Mouse (Mus musculus) central nervous system, embryonic 14 days (tissue): ENCODE results near the gene Ifit1. TPM values are rescaled to one million over a fixed set of nuclear protein-coding genes. Genes with fewer than 3 reads are reported as not detected.

Source experiments
- polyA plus RNA-seq: library from polyadenylated mRNA; depleted of rRNA; stranded (reverse); fragments of >200 nt; gene quantifications from 2 replicates; pipeline ENCODE4 v1.2.3, GENCODE M21; 2012; rRNA removed

The Ifit1 gene
- polyA plus RNA-seq = 2.4 and 3.6 TPM in 2 replicates

DNA sequence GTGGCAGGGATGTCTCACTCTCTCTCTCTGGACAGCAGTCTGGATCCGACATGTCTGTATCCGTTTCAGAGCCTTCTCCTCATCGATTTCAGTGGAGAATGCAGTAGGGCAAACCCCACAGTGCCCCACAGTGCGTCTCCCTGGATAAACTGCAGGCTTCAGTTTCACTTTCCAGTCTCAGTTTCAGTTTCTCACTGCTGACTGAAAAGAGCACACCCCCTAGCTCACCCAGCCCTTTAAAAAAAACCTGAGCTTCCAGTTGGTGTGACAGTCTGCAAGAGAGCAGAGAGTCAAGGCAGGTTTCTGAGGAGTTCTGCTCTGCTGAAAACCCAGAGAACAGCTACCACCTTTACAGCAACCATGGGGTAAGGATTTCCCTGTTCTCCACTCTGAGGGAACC, at the start of gene Ifit1, which contains the start of gene Ifit1bl2:
Gene Ifit1 (plus strand): TSS at position 249 of the 400 bp plus-strand sequence.
Gene Ifit1bl2 (minus strand): TSS at position 121 of the 400 bp plus-strand sequence.

GRCm38 (mm10) chr19:34601888-34602287, 38.8 kb upstream of the Ifit1 start, which contains the start of gene Ifit1bl1:
TSS of gene Ifit1bl1 (minus strand) at chr19:34601956.

GRCm38 (mm10) chr19:34607237-34608051, 33.2 kb upstream of the Ifit1 start, which contains the start of gene Ifit3b:
TSS of gene Ifit3b (plus strand) at chr19:34607970.

Other genes with a start within 250 kb of the Ifit1 start
- 2.4 and 6.5 TPM in 2 replicates for gene Ch25h, start 165.7 kb upstream of the Ifit1 start, polyA plus RNA-seq
- gene Lipa, start 113.4 kb upstream of the Ifit1 start, polyA plus RNA-seq = 16.4 and 22.1 TPM in 2 replicates
- 4.1 and 4.3 TPM in 2 replicates for gene Ifit2, start 90.2 kb upstream of the Ifit1 start, polyA plus RNA-seq
- gene Ifit3, start 57.3 kb upstream of the Ifit1 start, polyA plus RNA-seq = 5.2 and 7.9 TPM in 2 replicates
- gene Ifit1bl1, start 38.9 kb upstream of the Ifit1 start, polyA plus RNA-seq = 1.1 and 1.5 TPM in 2 replicates
- 0.77 and 1.4 TPM in 2 replicates for gene Ifit3b, start 32.9 kb upstream of the Ifit1 start, polyA plus RNA-seq
- gene Ifit1bl2, start 128 bp upstream of the Ifit1 start, polyA plus RNA-seq = 0.11 and 0.16 TPM in 2 replicates
- gene Slc16a12, start 106.4 kb downstream of the Ifit1 start, polyA plus RNA-seq = 1.7 and 1.9 TPM in 2 replicates
- gene Pank1, start 238.6 kb downstream of the Ifit1 start, polyA plus RNA-seq = 4.1 and 4.4 TPM in 2 replicates